Mouse (Mus musculus): ENCODE results near the gene Kcnh3. TPM values are rescaled to one million over a fixed set of nuclear protein-coding genes. Genes with fewer than 3 reads are reported as not detected.

The Kcnh3 gene
- polyA plus RNA-seq, 1 experiment from 2014 or later = 1.4 TPM

DNA sequence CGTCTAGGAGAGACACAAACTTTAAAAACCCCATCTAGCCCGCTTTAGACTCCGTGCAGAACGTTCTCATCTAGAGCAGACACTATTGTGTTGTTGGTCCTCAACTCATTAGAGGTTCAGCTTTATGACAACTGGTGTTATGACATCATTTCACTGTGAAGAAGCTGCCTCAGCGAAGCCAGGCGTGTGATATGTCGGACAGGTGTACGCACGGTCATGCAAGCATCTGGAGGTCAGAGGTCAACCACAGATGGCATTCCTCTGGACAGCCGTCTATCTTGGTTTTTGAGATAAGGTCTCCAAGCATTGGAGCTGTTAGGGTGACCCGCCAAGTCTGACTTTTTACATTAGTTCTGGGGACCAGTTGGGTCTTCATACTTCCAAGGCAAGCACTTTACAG lies 65.9 kb downstream of the Kcnh3 start:
- Histone ChIP-seq H3K27ac (ENCODE audit: low read depth, low read length) (no peak overlapping the region), H3K4me3 (ENCODE audit: low read length) (no peak overlapping the region), H3K4me2 (replicated peaks; ENCODE audit: low read depth, low read length) (no peak overlapping the region), H3K9ac (ENCODE audit: low read depth, low read length) (no peak overlapping the region), H3K9me3 (ENCODE audit: control insufficient read depth, low read length) (no peaks in the 10 kb centered on the region), H3K36me3 (ENCODE audit: control insufficient read depth, insufficient read depth, low read length) (no peaks in the 10 kb centered on the region), H3K4me1 (ENCODE audit: control insufficient read depth, insufficient read depth, low read length) (0 out of 2 replicates have a peak, but pooled peaks cover 5% of the 10 kb centered on the region), H3K27me3 (ENCODE audit: control insufficient read depth, insufficient read depth, low read length) (no peaks in the 10 kb centered on the region)
- 90% methylated on average over 11 of the region's 11 CpGs for WGBS
- ATAC-seq (ENCODE audit: low FRiP score, low TSS enrichment) = no peak

Other genes starting within 250 kb of the Kcnh3 start
- 187 and 196 TPM in 2 replicates for gene Tuba1c, start 195.0 kb upstream of the Kcnh3 start, polyA plus RNA-seq (2014; fragmentation: Nextera tagmentation; extraction: Ambion mirVana)
- 0.13 and 0.31 TPM in 2 replicates for gene Prph, start 169.7 kb upstream of the Kcnh3 start, polyA plus RNA-seq (2014; fragmentation: Nextera tagmentation; extraction: Ambion mirVana)
- 27.3 and 31.7 TPM in 2 replicates for gene Troap, start 150.3 kb upstream of the Kcnh3 start, polyA plus RNA-seq (2014; fragmentation: Nextera tagmentation; extraction: Ambion mirVana)
- 0.43 and 1.3 TPM in 2 replicates for gene C1ql4, start 137.0 kb upstream of the Kcnh3 start, polyA plus RNA-seq (2014; fragmentation: Nextera tagmentation; extraction: Ambion mirVana)
- gene Dnajc22, start 131.7 kb upstream of the Kcnh3 start, polyA plus RNA-seq (2014; fragmentation: Nextera tagmentation; extraction: Ambion mirVana) = 5.4 and 7.1 TPM in 2 replicates
- 51.5 and 55.2 TPM in 2 replicates for gene Spats2, start 98.9 kb upstream of the Kcnh3 start, polyA plus RNA-seq (2014; fragmentation: Nextera tagmentation; extraction: Ambion mirVana)
- gene Mcrs1, start 27.1 kb downstream of the Kcnh3 start, polyA plus RNA-seq (2014; fragmentation: Nextera tagmentation; extraction: Ambion mirVana) = 180 and 182 TPM in 2 replicates
- 39.5 and 63.9 TPM in 2 replicates for gene Prpf40b, start 70.2 kb downstream of the Kcnh3 start, polyA plus RNA-seq (2014; fragmentation: Nextera tagmentation; extraction: Ambion mirVana)
- 0.07 and 0.22 TPM in 2 replicates for gene Fam186b, start 71.0 kb downstream of the Kcnh3 start, polyA plus RNA-seq (2014; fragmentation: Nextera tagmentation; extraction: Ambion mirVana)
- gene Fmnl3, start 145.6 kb downstream of the Kcnh3 start, polyA plus RNA-seq (2014; fragmentation: Nextera tagmentation; extraction: Ambion mirVana) = 15.0 and 27.9 TPM in 2 replicates
- 321 and 409 TPM in 2 replicates for gene Tmbim6, start 168.0 kb downstream of the Kcnh3 start, polyA plus RNA-seq (2014; fragmentation: Nextera tagmentation; extraction: Ambion mirVana)
- gene Nckap5l, start 232.9 kb downstream of the Kcnh3 start, polyA plus RNA-seq (2014; fragmentation: Nextera tagmentation; extraction: Ambion mirVana) = 9.3 and 11.8 TPM in 2 replicates
- gene Bcdin3d, start 249.9 kb downstream of the Kcnh3 start, polyA plus RNA-seq (2014; fragmentation: Nextera tagmentation; extraction: Ambion mirVana) = 13.2 and 16.9 TPM in 2 replicates